Mouse (Mus musculus): Measurements from ENCODE around the gene Mtg2. TPM values are rescaled to one million over a fixed set of nuclear protein-coding genes. Genes with fewer than 3 reads are reported as not detected.

Gene Mtg2
- polyA plus RNA-seq, 1 experiment from 2014 or later = 34.8 TPM

- H3K27ac ChIP-seq (replicated peaks) = peak overlapping the region; percentile 40
These were observed 44.9 kb downstream of the Mtg2 start for GRCm38 (mm10) chr2:180115279-180115678.

GRCm38 (mm10) chr2:180116081-180116493 is 45.7 kb downstream of the Mtg2 start:
- Histone ChIP-seq H3K9me3 (no peaks in the 10 kb centered on the region), H3K27ac (replicated peaks) (no peak overlapping the region), H3K36me3 (no peaks in the 10 kb centered on the region), H3K9ac (no peak overlapping the region), H3K27me3 (no peaks in the 10 kb centered on the region), H3K4me2 (no peak overlapping the region), H3K4me1 (replicated peaks) (peaks cover 58% of the 10 kb centered on the region), H3K4me3 (no peak overlapping the region)
- 66% methylated on average over 10 of the region's 10 CpGs for WGBS
- ATAC-seq (ENCODE audit: low FRiP score, low read depth) = no peak

More at GRCm38 (mm10) chr2:180115279-180115678, 44.9 kb downstream of the Mtg2 start:
- Histone ChIP-seq H3K27me3 (no peaks in the 10 kb centered on the region), H3K9me3 (no peaks in the 10 kb centered on the region), H3K4me1 (replicated peaks) (peaks cover 50% of the 10 kb centered on the region), H3K36me3 (no peaks in the 10 kb centered on the region), H3K4me3 (no peak overlapping the region), H3K9ac (no peak overlapping the region), H3K4me2 (no peak overlapping the region)
- no peak for ATAC-seq (ENCODE audit: low FRiP score, low read depth)
- 39% methylated on average over 6 of the region's 6 CpGs for WGBS

- whole genome bisulfite sequencing = 67% methylated on average over 8 of the region's 8 CpGs
- H3K4me1 ChIP-seq (replicated peaks) = peaks cover 60% of the 10 kb centered on the region
- no peaks in the 10 kb centered on the region for H3K9me3 ChIP-seq
- H3K36me3 ChIP-seq = no peaks in the 10 kb centered on the region
- H3K9ac ChIP-seq = no peak overlapping the region
- no peak overlapping the region for H3K4me2 ChIP-seq
- peak overlapping the region; percentile 15; the same call in 1 of the 2 replicates for H3K27ac ChIP-seq (replicated peaks)
- no peaks in the 10 kb centered on the region for H3K27me3 ChIP-seq
- no peak overlapping the region for H3K4me3 ChIP-seq
- ATAC-seq (ENCODE audit: low FRiP score, low read depth) = no peak
These were observed 46.5 kb downstream of the Mtg2 start for GRCm38 (mm10) chr2:180116741-180117484.

- peaks cover 60% of the 10 kb centered on the region for H3K4me1 ChIP-seq (replicated peaks)
- 7% methylated on average over 13 of the region's 13 CpGs for WGBS
- no peaks in the 10 kb centered on the region for H3K9me3 ChIP-seq
- H3K27ac ChIP-seq (replicated peaks) = peak overlapping the region; percentile 67
- H3K4me3 ChIP-seq = no peak overlapping the region
- ATAC-seq (ENCODE audit: low FRiP score, low read depth) = peak; percentile 38
- no peaks in the 10 kb centered on the region for H3K27me3 ChIP-seq
- H3K36me3 ChIP-seq = no peaks in the 10 kb centered on the region
- H3K9ac ChIP-seq = peak overlapping the region; percentile 9
- peak overlapping the region; percentile 98 for H3K4me2 ChIP-seq
These were observed 47.3 kb downstream of the Mtg2 start for GRCm38 (mm10) chr2:180117485-180118194.

GRCm38 (mm10) chr2:180118661-180119438 is 48.5 kb downstream of the Mtg2 start, which contains the start of gene Osbpl2:
Gene Osbpl2 (plus strand): TSS chr2:180119306.
- Histone ChIP-seq H3K27me3 (no peaks in the 10 kb centered on the region), H3K4me1 (replicated peaks) (peaks cover 60% of the 10 kb centered on the region), H3K9ac (peak within 1 kb of the TSS; percentile 84), H3K9me3 (no peaks in the 10 kb centered on the region), H3K4me3 (peak within 1 kb of the TSS; percentile 94), H3K4me2 (peak within 1 kb of the TSS; percentile 98), H3K36me3 (peaks cover 5% of the 10 kb centered on the region), H3K27ac (replicated peaks) (peak within 1 kb of the TSS; percentile 79)
- peak; percentile 98 for ATAC-seq (ENCODE audit: low FRiP score, low read depth)
- 1% methylated on average over 50 of the region's 55 CpGs for WGBS

- peak; percentile 6; the same call in 1 of the 2 replicates for ATAC-seq (ENCODE audit: low FRiP score, low read depth)
- WGBS = under 1% methylated on average over 56 of the region's 68 CpGs
- Histone ChIP-seq H3K4me2 (peak overlapping the region; percentile 98), H3K27me3 (no peaks in the 10 kb centered on the region), H3K27ac (replicated peaks) (peak overlapping the region; percentile 79), H3K4me3 (peak overlapping the region; percentile 94), H3K9ac (peak overlapping the region; percentile 84), H3K36me3 (peaks cover 5% of the 10 kb centered on the region), H3K4me1 (replicated peaks) (peaks cover 54% of the 10 kb centered on the region), H3K9me3 (no peaks in the 10 kb centered on the region)
These were observed 49.3 kb downstream of the Mtg2 start for GRCm38 (mm10) chr2:180119439-180120291.

- H3K9ac ChIP-seq = peak overlapping the region; percentile 84
These were observed 49.9 kb downstream of the Mtg2 start for GRCm38 (mm10) chr2:180120292-180120761.

GRCm38 (mm10) chr2:180124192-180124591 is 53.8 kb downstream of the Mtg2 start:
- Histone ChIP-seq H3K27ac (replicated peaks) (no peak overlapping the region), H3K4me3 (no peak overlapping the region), H3K27me3 (no peaks in the 10 kb centered on the region), H3K36me3 (peaks cover 5% of the 10 kb centered on the region), H3K4me2 (no peak overlapping the region), H3K4me1 (replicated peaks) (peaks cover 43% of the 10 kb centered on the region), H3K9me3 (no peaks in the 10 kb centered on the region), H3K9ac (no peak overlapping the region)
- 89% methylated on average over 2 of the region's 2 CpGs for WGBS
- no peak for ATAC-seq (ENCODE audit: low FRiP score, low read depth)

More at GRCm38 (mm10) chr2:180120292-180120761, 49.9 kb downstream of the Mtg2 start:
- Histone ChIP-seq H3K4me1 (replicated peaks) (peaks cover 50% of the 10 kb centered on the region), H3K36me3 (peaks cover 5% of the 10 kb centered on the region), H3K27me3 (no peaks in the 10 kb centered on the region), H3K4me2 (peak overlapping the region; percentile 98), H3K4me3 (peak overlapping the region; percentile 94), H3K9me3 (no peaks in the 10 kb centered on the region), H3K27ac (replicated peaks) (0 out of 2 replicates have a peak overlapping the region, but pooled peaks have one; percentile 79)
- no peak for ATAC-seq (ENCODE audit: low FRiP score, low read depth)
- 78% methylated on average over 5 of the region's 5 CpGs for WGBS

GRCm38 (mm10) chr2:180126195-180126594 is 55.8 kb downstream of the Mtg2 start:
- Histone ChIP-seq H3K4me3 (no peak overlapping the region), H3K9me3 (no peaks in the 10 kb centered on the region), H3K4me1 (replicated peaks) (peaks cover 28% of the 10 kb centered on the region), H3K27ac (replicated peaks) (no peak overlapping the region), H3K36me3 (peaks cover 5% of the 10 kb centered on the region), H3K4me2 (no peak overlapping the region), H3K27me3 (no peaks in the 10 kb centered on the region), H3K9ac (no peak overlapping the region)
- ATAC-seq (ENCODE audit: low FRiP score, low read depth) = 0 out of 2 replicates have a peak, but pooled peaks have one; percentile 59
- 21% methylated on average over 4 of the region's 4 CpGs for WGBS

GRCm38 (mm10) chr2:180127675-180128074 is 57.3 kb downstream of the Mtg2 start:
- Histone ChIP-seq H3K4me2 (no peak overlapping the region), H3K27me3 (no peaks in the 10 kb centered on the region), H3K9ac (no peak overlapping the region), H3K36me3 (peaks cover 5% of the 10 kb centered on the region), H3K27ac (replicated peaks) (no peak overlapping the region), H3K4me3 (no peak overlapping the region), H3K9me3 (no peaks in the 10 kb centered on the region), H3K4me1 (replicated peaks) (peaks cover 27% of the 10 kb centered on the region)
- WGBS = 44% methylated on average over 1 of the region's 1 CpGs
- no peak for ATAC-seq (ENCODE audit: low FRiP score, low read depth)

GRCm38 (mm10) chr2:180133231-180133630 is 62.8 kb downstream of the Mtg2 start:
- H3K4me1 ChIP-seq (replicated peaks) = no peaks in the 10 kb centered on the region
- ATAC-seq (ENCODE audit: low FRiP score, low read depth) = no peak
- H3K4me2 ChIP-seq = no peak overlapping the region
- no peak overlapping the region for H3K4me3 ChIP-seq
- 93% methylated on average over 4 of the region's 4 CpGs for WGBS
- H3K9ac ChIP-seq = no peak overlapping the region
- peaks cover 6% of the 10 kb centered on the region; the same call in 1 of the 2 replicates for H3K36me3 ChIP-seq
- no peak overlapping the region for H3K27ac ChIP-seq (replicated peaks)
- no peaks in the 10 kb centered on the region for H3K9me3 ChIP-seq
- no peaks in the 10 kb centered on the region for H3K27me3 ChIP-seq

All from hindbrain, embryonic 15.5 days (tissue).